Mouse (Mus musculus) lung, postnatal 0 days (tissue): ENCODE measurements around the gene Gm19935. TPM values are rescaled to one million over a fixed set of nuclear protein-coding genes. Genes with fewer than 3 reads are reported as not detected.

Source experiments
- ATAC-seq: fragments of 200-750 bp; cut with Nextera tagmentation; 2 replicates; pipeline ENCODE4 v1.8.0; 2017; ENCODE audit warnings: moderate library complexity
- DNase-seq: peaks from one replicate; pipeline ENCODE4 v3.0.0-alpha.2; 2016; ENCODE audit warnings: low spot score
- H3K27ac ChIP-seq: fragments of 300-500 bp; sonication (generic); 2 replicates; pipeline ENCODE4 v1.5.1; 2014; ENCODE audit warnings: antibody characterized with exemption, mild to moderate bottlenecking, low read length, mixed read lengths
- H3K27me3 ChIP-seq: fragments of 300-500 bp; sonication (generic); replicated peaks from 2 replicates; pipeline ENCODE4 v1.6.1; 2014; ENCODE audit warnings: low read length, mixed read lengths; ENCODE audit not compliant: insufficient read depth
- H3K36me3 ChIP-seq: fragments of 300-500 bp; sonication (generic); 2 replicates; pipeline ENCODE4 v1.6.1; 2014; ENCODE audit warnings: low read length, mixed read lengths; ENCODE audit not compliant: insufficient read depth
- H3K4me1 ChIP-seq: fragments of 300-500 bp; sonication (generic); 2 replicates; pipeline ENCODE4 v1.6.1; 2014; ENCODE audit warnings: antibody characterized with exemption, low read depth, low read length, mixed read lengths; ENCODE audit not compliant: insufficient read depth
- H3K4me2 ChIP-seq: fragments of 300-500 bp; sonication (generic); replicated peaks from 2 replicates; pipeline ENCODE4 v1.6.1; 2014; ENCODE audit warnings: low read depth, mild to moderate bottlenecking, low read length, moderate library complexity, mixed read lengths
- H3K4me3 ChIP-seq: fragments of 300-500 bp; sonication (generic); 2 replicates; pipeline ENCODE4 v1.5.1; 2014; ENCODE audit warnings: low read depth, low read length
- H3K9ac ChIP-seq: fragments of 300-500 bp; sonication (generic); replicated peaks from 2 replicates; pipeline ENCODE4 v1.6.1; 2014; ENCODE audit warnings: low read depth, mild to moderate bottlenecking
- H3K9me3 ChIP-seq: fragments of 300-500 bp; sonication (generic); 2 replicates; pipeline ENCODE4 v1.6.1; 2016; ENCODE audit warnings: low read length, mixed read lengths
- CTCF ChIP-seq: IDR thresholded peaks from 2 replicates; pipeline ENCODE4 v1.5.1; 2016; ENCODE audit warnings: antibody characterized with exemption, mild to moderate bottlenecking
- EP300 ChIP-seq: IDR thresholded peaks from 2 replicates; pipeline ENCODE4 v1.6.1; 2016; ENCODE audit warnings: antibody characterized with exemption, mild to moderate bottlenecking, control low read depth
- WGBS: fragments of 180-500 bp; shearing (Covaris S2); extraction: QIAGEN DNeasy Blood & Tissue Kit; methylation state at CpG from one replicate; pipeline ENCODE4 v1.1.7; 2014; 5-methylcytosine and 5-hydroxymethylcytosine counted together
- polyA plus RNA-seq: library from polyadenylated mRNA; unstranded; fragments of >200 nt; fragmentation: Nextera tagmentation; extraction: Ambion mirVana; gene quantifications from 2 replicates; pipeline ENCODE4 v1.2.1, GENCODE M21; 2015

Gene Gm19935
- polyA plus RNA-seq, 1 experiment from 2014 or later = 9.9 TPM

GRCm38 (mm10) chr8:90843127-90843526 is 25.9 kb upstream of the Gm19935 start:
- no peaks in the 10 kb centered on the region for H3K27me3 ChIP-seq
- WGBS = 84% methylated on average over 6 of the region's 6 CpGs
- no peaks in the 10 kb centered on the region for H3K9me3 ChIP-seq
- ATAC-seq = no peak
- H3K4me2 ChIP-seq = no peak overlapping the region
- no peak overlapping the region for H3K4me3 ChIP-seq
- H3K9ac ChIP-seq = no peak overlapping the region
- TF ChIP-seq EP300 = no peak
- TF ChIP-seq CTCF = no peak
- H3K4me1 ChIP-seq = peaks cover 3% of the 10 kb centered on the region; the same call in 1 of the 2 replicates
- no peak overlapping the region for H3K27ac ChIP-seq
- no peak for DNase-seq
- no peaks in the 10 kb centered on the region for H3K36me3 ChIP-seq

- ATAC-seq = no peak
- Histone ChIP-seq H3K9me3 (no peaks in the 10 kb centered on the region), H3K27ac (no peak overlapping the region), H3K4me2 (no peak overlapping the region), H3K36me3 (no peaks in the 10 kb centered on the region), H3K4me1 (peaks cover 3% of the 10 kb centered on the region; the same call in 1 of the 2 replicates), H3K27me3 (no peaks in the 10 kb centered on the region), H3K9ac (no peak overlapping the region), H3K4me3 (no peak overlapping the region)
- 51% methylated on average over 13 of the region's 13 CpGs for WGBS
- DNase-seq = no peak
- TF ChIP-seq EP300 = no peak
- TF ChIP-seq CTCF = no peak
These were observed 24.1 kb upstream of the Gm19935 start for GRCm38 (mm10) chr8:90841321-90841720.

GRCm38 (mm10) chr8:90839725-90840714 is 22.8 kb upstream of the Gm19935 start:
- peaks cover 3% of the 10 kb centered on the region; the same call in 1 of the 2 replicates for H3K4me1 ChIP-seq
- no peaks in the 10 kb centered on the region for H3K36me3 ChIP-seq
- 49% methylated on average over 11 of the region's 11 CpGs for WGBS
- ATAC-seq (peak; percentile 50), DNase-seq (peak; percentile 79)
- TF ChIP-seq CTCF (no peak), EP300 (no peak)
- H3K27ac ChIP-seq = no peak overlapping the region
- no peaks in the 10 kb centered on the region for H3K9me3 ChIP-seq
- H3K4me3 ChIP-seq = no peak overlapping the region
- H3K9ac ChIP-seq = no peak overlapping the region
- no peak overlapping the region for H3K4me2 ChIP-seq
- H3K27me3 ChIP-seq = no peaks in the 10 kb centered on the region

GRCm38 (mm10) chr8:90837440-90837839 is 20.2 kb upstream of the Gm19935 start:
- Histone ChIP-seq H3K27ac (no peak overlapping the region), H3K4me3 (no peak overlapping the region), H3K4me1 (peaks cover 3% of the 10 kb centered on the region; the same call in 1 of the 2 replicates), H3K27me3 (no peaks in the 10 kb centered on the region), H3K9me3 (no peaks in the 10 kb centered on the region), H3K9ac (no peak overlapping the region), H3K36me3 (no peaks in the 10 kb centered on the region), H3K4me2 (no peak overlapping the region)
- 88% methylated on average over 6 of the region's 6 CpGs for WGBS
- ATAC-seq (no peak), DNase-seq (no peak)
- TF ChIP-seq EP300 (no peak), CTCF (no peak)

- TF ChIP-seq CTCF (no peak), EP300 (no peak)
- H3K36me3 ChIP-seq = no peaks in the 10 kb centered on the region
- no peaks in the 10 kb centered on the region; the same call in 1 of the 2 replicates for H3K4me1 ChIP-seq
- 76% methylated on average over 3 of the region's 3 CpGs for WGBS
- no peak overlapping the region for H3K4me3 ChIP-seq
- no peak for ATAC-seq
- no peaks in the 10 kb centered on the region for H3K9me3 ChIP-seq
- no peaks in the 10 kb centered on the region for H3K27me3 ChIP-seq
- H3K4me2 ChIP-seq = no peak overlapping the region
- no peak overlapping the region for H3K27ac ChIP-seq
- no peak for DNase-seq
- H3K9ac ChIP-seq = no peak overlapping the region
These were observed 17.1 kb upstream of the Gm19935 start for GRCm38 (mm10) chr8:90834321-90834672.

GRCm38 (mm10) chr8:90833628-90834320 is 16.6 kb upstream of the Gm19935 start:
- DNase-seq = no peak
- no peaks in the 10 kb centered on the region for H3K9me3 ChIP-seq
- no peak overlapping the region for H3K4me2 ChIP-seq
- 60% methylated on average over 6 of the region's 6 CpGs for WGBS
- H3K27ac ChIP-seq = no peak overlapping the region
- H3K36me3 ChIP-seq = no peaks in the 10 kb centered on the region
- H3K4me3 ChIP-seq = no peak overlapping the region
- no peaks in the 10 kb centered on the region; the same call in 1 of the 2 replicates for H3K4me1 ChIP-seq
- no peak overlapping the region for H3K9ac ChIP-seq
- TF ChIP-seq CTCF (no peak), EP300 (no peak)
- no peak for ATAC-seq
- H3K27me3 ChIP-seq = no peaks in the 10 kb centered on the region
